Mouse (Mus musculus) cerebellum, adult 11 months (tissue): ENCODE measurements around the gene Tigd3.

Source experiments
- DNase-seq: peaks from one replicate; pipeline ENCODE4 v3.0.0; 2022

Gene Tigd3

GRCm38 (mm10) chr19:5845319-5846135, 48.4 kb downstream of the Tigd3 start:
- DNase-seq, result peak; percentile 91

DNA sequence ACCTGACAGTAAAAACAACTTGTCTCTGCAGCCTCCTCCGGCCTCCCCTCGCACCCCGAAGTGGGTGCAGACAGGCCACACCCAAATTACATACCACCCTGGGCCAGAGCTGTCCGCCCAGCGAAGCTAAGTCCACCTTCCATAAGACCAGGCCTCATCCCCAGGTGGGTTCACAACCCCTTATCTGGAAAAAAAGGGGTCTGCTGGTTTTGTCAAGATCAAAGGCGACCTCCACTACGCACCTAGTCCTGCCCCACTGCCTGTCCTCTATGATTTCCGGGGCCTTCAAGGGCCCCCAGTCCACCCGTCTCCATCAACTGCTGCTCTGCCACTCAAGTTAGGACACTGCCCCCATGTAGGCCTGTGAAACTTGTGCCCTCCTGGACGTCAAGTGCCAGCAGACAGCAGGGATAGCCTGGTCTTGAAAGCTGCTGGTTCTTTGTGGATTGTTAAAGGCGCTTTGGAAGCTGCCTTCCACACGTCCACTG, 49.1 kb downstream of the Tigd3 start:
- DNase-seq, result no peak

GRCm38 (mm10) chr19:5843781-5844691, 49.9 kb downstream of the Tigd3 start:
- peak; percentile 47 for DNase-seq

DNA sequence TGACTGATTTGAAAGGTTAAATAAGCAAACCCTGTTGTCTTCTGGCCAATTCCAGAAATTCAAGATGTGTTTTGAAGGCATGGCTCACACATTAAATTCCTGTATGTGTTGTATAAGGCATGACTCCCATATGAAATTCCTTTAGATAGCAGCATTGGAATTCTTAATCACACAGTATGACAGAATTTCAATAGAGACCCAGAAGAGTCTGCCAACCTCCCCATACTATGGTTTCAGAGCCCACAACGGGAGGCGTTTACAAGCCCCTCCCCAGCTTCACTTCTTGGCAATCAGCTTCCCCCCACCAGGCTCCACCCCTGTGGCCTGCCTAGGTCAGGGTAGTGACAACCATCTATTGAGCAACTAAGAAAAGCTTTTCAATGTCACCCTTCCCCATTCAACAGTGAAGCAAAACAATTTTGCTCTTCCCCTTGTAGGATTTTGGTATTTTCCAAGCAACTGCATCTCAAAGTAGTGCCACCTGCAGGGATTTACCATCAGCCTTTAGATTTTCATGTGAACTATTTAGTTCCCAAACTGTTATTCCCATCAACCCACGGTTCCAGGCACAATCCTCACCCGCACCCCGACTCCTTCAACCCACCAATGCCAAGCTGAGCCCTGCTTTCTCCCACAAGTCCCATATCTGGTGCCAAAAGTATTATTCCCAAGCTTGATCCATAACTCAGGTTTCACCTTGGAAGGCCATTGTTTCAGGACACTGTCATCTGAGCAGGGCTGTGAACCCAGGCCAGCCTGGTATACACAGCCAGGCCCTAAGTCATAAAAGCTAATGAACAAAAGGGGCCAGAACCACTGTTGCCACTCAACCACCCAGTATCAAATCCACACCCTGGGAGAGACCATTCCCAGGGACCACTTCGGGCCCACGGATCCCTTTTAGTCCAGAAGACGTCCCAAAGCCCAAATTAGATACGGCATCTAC, 50.9 kb downstream of the Tigd3 start:
- DNase-seq, result no peak

- no peak for DNase-seq
Observed at GRCm38 (mm10) chr19:5841999-5842784, 51.8 kb downstream of the Tigd3 start.

GRCm38 (mm10) chr19:5841389-5841946, 52.5 kb downstream of the Tigd3 start:
- DNase-seq, result no peak
